Mouse (Mus musculus) Patski (cell line): Measurements from ENCODE around the gene Adcy2. TPM values are rescaled to one million over a fixed set of nuclear protein-coding genes. Genes with fewer than 3 reads are reported as not detected.

Experiments
- ATAC-seq: fragments of 100-300 bp; one replicate; pipeline ENCODE4 v1.8.0; 2021
- CTCF ChIA-PET: fragments of 350-600 bp; sonication (Branson Sonifier 250); formaldehyde crosslinking; loops from one replicate; lab custom pipeline; 2022; ENCODE audit warnings: inconsistent platforms; lab: Charles Lee
- POLR2A ChIA-PET: fragments of 350-600 bp; sonication (Branson Sonifier 250); formaldehyde crosslinking; loops from one replicate; lab custom pipeline; 2022; ENCODE audit warnings: antibody characterized with exemption, inconsistent platforms; lab: Charles Lee
- DNase-seq: peaks from one replicate; pipeline ENCODE4 v3.0.0-alpha.2; 2011; ENCODE audit warnings: low read depth, low spot score
- H3K27me3 ChIP-seq: fragments of 371-371 bp; one replicate; pipeline ENCODE4 v1.5.1; 2021
- CTCF ChIP-seq: fragments of 100-300 bp; IDR thresholded peaks from one replicate; pipeline ENCODE4 v1.5.1; 2021
- in situ Hi-C: fragments of 300-500 bp; cut with MboI; formaldehyde crosslinking; loops from 3 replicates; pipeline ENCODE4 v1.11.1; 2018; ENCODE audit warnings: low pct_unique_long_range_greater_than_20kb, mixed read lengths
- polyA plus RNA-seq: library from polyadenylated mRNA; unstranded; gene quantifications from one replicate; pipeline ENCODE4 v1.2.3, GENCODE M21; 2021

Adcy2 gene
- polyA plus RNA-seq, 1 experiment from 2014 or later: 0.06 TPM

- CTCF ChIA-PET: no interaction called here
- ATAC-seq (no peak), DNase-seq (no peak)
- no peak for TF ChIP-seq CTCF
- no peaks in the 10 kb centered on the region for H3K27me3 ChIP-seq
- in situ Hi-C loops: no loop called here
- POLR2A ChIA-PET: no interaction called here
These were observed 356.6 kb downstream of the Adcy2 start for GRCm38 (mm10) chr13:68642786-68643185.

DNA sequence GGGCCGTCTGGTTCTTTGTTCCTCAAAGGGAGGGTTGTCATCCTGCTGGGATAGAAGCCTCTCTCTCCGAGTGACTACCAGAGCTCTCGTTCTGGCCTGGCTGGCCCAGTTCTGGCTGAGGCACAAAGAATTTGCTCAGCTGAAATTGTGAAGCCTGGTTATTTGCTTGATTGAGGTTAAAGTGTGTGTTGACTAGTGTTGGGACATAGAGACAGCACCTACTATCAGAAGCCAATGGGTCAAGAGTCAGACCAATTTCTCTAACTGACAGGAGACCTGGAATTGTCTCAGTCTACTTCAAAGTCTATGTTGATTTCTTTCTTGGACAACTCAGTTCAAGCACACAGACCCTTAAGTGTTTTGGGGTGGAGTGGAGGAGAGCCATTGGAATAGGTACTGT lies 372.3 kb downstream of the Adcy2 start:
- in situ Hi-C loops: no loop called here
- no peak for TF ChIP-seq CTCF
- ATAC-seq: no peak
- no peak for DNase-seq
- POLR2A ChIA-PET: no interaction called here
- CTCF ChIA-PET: no interaction called here
- H3K27me3 ChIP-seq: peaks cover 9% of the 10 kb centered on the region

- ChIA-PET CTCF (no interaction called here), POLR2A (no interaction called here)
- DNase-seq (no peak), ATAC-seq (no peak)
- in situ Hi-C loops: loop anchor here (25.0 kb wide), 1 partner anchor 465 kb away; no protein-coding TSS in a partner anchor
- TF ChIP-seq CTCF: no peak
- H3K27me3 ChIP-seq: peaks cover 22% of the 10 kb centered on the region
These were observed 376.5 kb downstream of the Adcy2 start for GRCm38 (mm10) chr13:68622792-68623191.

GRCm38 (mm10) chr13:68607652-68608405 lies 391.5 kb downstream of the Adcy2 start:
- POLR2A ChIA-PET: no interaction called here
- ATAC-seq (no peak), DNase-seq (no peak)
- in situ Hi-C loops: loop anchor here (10.0 to 25.0 kb wide), 3 partner anchors 397 to 1047 kb away; no protein-coding TSS in a partner anchor
- H3K27me3 ChIP-seq: peaks cover 6% of the 10 kb centered on the region
- CTCF ChIA-PET: interaction anchor here (1.4 kb wide), 1 partner anchor 9 kb away, joined by 3 read pairs; no protein-coding TSS in a partner anchor
- no peak for TF ChIP-seq CTCF

DNA sequence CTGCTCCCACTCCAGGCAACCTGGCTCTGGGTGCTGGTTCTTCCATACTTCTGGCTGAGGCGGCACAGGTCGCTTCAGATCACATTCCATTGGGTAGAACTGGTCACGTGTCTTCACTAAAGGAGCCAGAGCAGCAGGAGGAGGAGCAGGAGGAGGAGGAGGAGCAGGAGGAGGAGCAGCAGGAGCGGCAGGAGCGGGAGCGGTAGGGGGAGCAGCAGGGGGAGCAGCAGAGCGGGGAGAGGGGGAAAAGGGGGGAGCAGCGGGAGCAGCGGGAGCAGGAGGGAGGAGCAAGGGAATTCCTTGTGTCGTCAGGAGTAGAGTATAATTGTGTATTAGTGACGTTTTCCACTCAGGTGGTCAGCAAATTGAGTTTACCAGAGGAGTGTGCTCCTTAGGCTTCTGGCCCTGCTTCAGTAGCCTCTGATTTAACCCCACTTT lies 393.6 kb downstream of the Adcy2 start:
- DNase-seq (no peak), ATAC-seq (no peak)
- ChIA-PET POLR2A (no interaction called here), CTCF (no interaction called here)
- in situ Hi-C loops: loop anchor here (10.0 to 25.0 kb wide), 3 partner anchors 399 to 1049 kb away; no protein-coding TSS in a partner anchor
- no peaks in the 10 kb centered on the region for H3K27me3 ChIP-seq
- no peak for TF ChIP-seq CTCF

- in situ Hi-C loops: loop anchor here (10.0 to 25.0 kb wide), 3 partner anchors 402 to 1052 kb away; no protein-coding TSS in a partner anchor
- POLR2A ChIA-PET: interaction anchor here (0.6 kb wide), 1 partner anchor 469 kb away, joined by 3 read pairs; no protein-coding TSS in a partner anchor
These were observed 396.3 kb downstream of the Adcy2 start for GRCm38 (mm10) chr13:68603085-68603484.

DNA sequence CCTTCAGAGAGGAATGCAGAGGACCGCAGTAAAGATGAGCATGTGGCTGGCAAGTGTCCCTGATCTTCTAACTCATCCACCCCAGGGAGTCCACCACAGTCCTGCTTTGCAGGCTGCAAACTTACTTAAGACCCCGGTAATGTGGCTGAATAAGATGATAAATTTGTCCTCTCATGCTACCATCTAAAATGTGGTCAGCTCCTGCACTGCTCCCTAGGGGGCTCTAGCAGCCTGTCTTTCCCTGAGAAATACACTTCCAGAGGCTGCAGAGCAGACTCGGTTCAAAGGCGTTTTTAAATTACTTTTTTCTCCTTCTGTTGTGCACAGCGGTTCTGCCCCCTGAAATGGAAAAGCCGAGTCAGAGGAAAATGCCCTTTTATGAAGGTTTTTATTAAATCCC lies 398.2 kb downstream of the Adcy2 start:
- peak; percentile 82 for TF ChIP-seq CTCF
- in situ Hi-C loops: loop anchor here (10.0 to 25.0 kb wide), 3 partner anchors 404 to 1054 kb away; no protein-coding TSS in a partner anchor
- H3K27me3 ChIP-seq: no peaks in the 10 kb centered on the region
- POLR2A ChIA-PET: no interaction called here
- CTCF ChIA-PET: interaction anchor here (1.0 to 1.2 kb wide), 3 partner anchors 8 to 485 kb away, joined by 3 read pairs; no protein-coding TSS in a partner anchor
- ATAC-seq (peak; percentile 83), DNase-seq (no peak)

More at GRCm38 (mm10) chr13:68603085-68603484, 396.3 kb downstream of the Adcy2 start:
- no peaks in the 10 kb centered on the region for H3K27me3 ChIP-seq
- ATAC-seq (no peak), DNase-seq (no peak)
- TF ChIP-seq CTCF: no peak
- CTCF ChIA-PET: no interaction called here

- CTCF ChIA-PET: interaction anchor here (0.8 to 1.1 kb wide), 2 partner anchors 9 to 12 kb away, joined by 3 read pairs; no protein-coding TSS in a partner anchor
- TF ChIP-seq CTCF: peak; percentile 32
- H3K27me3 ChIP-seq: no peaks in the 10 kb centered on the region
- POLR2A ChIA-PET: no interaction called here
- in situ Hi-C loops: loop anchor here (25.0 kb wide), 1 partner anchor 1687 kb away; the partner anchor contains the start of gene Gm10767
- ATAC-seq: no peak
- no peak for DNase-seq
These were observed 400.4 kb downstream of the Adcy2 start for GRCm38 (mm10) chr13:68598953-68599352.

- no peaks in the 10 kb centered on the region for H3K27me3 ChIP-seq
- DNase-seq (no peak), ATAC-seq (no peak)
- TF ChIP-seq CTCF: no peak
- ChIA-PET POLR2A (no interaction called here), CTCF (no interaction called here)
- in situ Hi-C loops: loop anchor here (25.0 kb wide), 1 partner anchor 1685 kb away; the partner anchor contains the start of gene Gm10767
These were observed 401.7 kb downstream of the Adcy2 start for GRCm38 (mm10) chr13:68597667-68598066.

DNA sequence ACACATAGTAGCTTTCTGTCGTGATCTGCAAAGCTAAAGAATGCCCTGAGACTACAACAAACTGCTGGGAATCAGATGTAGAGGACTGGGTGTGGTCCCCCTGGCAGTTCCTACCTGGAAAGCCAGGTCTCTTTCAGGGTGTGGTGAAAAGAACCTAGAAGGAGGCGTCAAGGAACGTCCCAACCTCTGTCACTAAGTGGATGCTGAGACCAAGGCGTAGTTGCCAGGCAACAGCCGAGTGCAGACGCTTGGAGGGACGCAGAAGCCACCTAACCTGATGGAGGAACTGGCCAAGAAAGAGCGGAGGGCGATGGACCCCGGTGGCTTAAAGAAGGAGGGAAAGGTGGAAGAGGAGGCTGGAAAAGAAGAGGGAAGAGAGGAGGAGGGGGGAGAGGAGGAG lies 402.1 kb downstream of the Adcy2 start, which contains the start of gene 1700001L19Rik:
Gene 1700001L19Rik, plus strand, starts transcription at position 223 of the 400 bp plus-strand sequence.
- in situ Hi-C loops: loop anchor here (25.0 kb wide), 1 partner anchor 1685 kb away; the partner anchor contains the start of gene Gm10767
- ChIA-PET CTCF (no interaction called here), POLR2A (no interaction called here)
- DNase-seq (no peak), ATAC-seq (no peak)
- H3K27me3 ChIP-seq: no peaks in the 10 kb centered on the region
- no peak for TF ChIP-seq CTCF
